ENCODE assay signal across 22 mouse cellular contexts in genomic region chr2:43545665-43546064, GRCm38 (mm10). TPM values are rescaled to one million over a fixed set of nuclear protein-coding genes. Genes with fewer than 3 reads are reported as not detected.
DNase-seq lines count a peak whose midpoint lies in the region; ATAC-seq and TF ChIP-seq lines count a peak whose summit lies in the region.
"Had no signal": no experiment of that assay in that cellular context is flagged by ENCODE, and none has a peak within 500 bp of the region (broad histone marks: within the 10 kb centered on the region; RNA-seq: fewer than 3 reads in every experiment).

No protein-coding gene starts in this region.

- 54% methylated on average over 3 of the region's 3 CpGs for WGBS in lung, adult 2 months
- WGBS in forebrain, embryonic 11.5 days = 82% methylated on average over 3 of the region's 3 CpGs

- H3K9me3 ChIP-seq in forebrain, embryonic 11.5 days (ENCODE audit: control insufficient read depth, low read length) = no peaks in the 10 kb centered on the region
- H3K9me3 ChIP-seq: embryonic facial prominence, embryonic 15.5 days; forebrain, embryonic 10.5 days; forebrain, embryonic 15.5 days; G1E; heart, embryonic 12.5 days; hindbrain, embryonic 15.5 days had no signal

- ATAC-seq in hematopoietic stem cell, adult 5-6 weeks (replicated peaks in 1 of 2; ENCODE audit: insufficient read depth in 1 of 2, low FRiP score in 2 of 2, low TSS enrichment in 1 of 2, low read depth in 1 of 2, poor library complexity in 2 of 2, severe bottlenecking in 2 of 2) = peak; percentile 74 to 79
- ATAC-seq in forebrain, embryonic 11.5 days (replicated peaks; ENCODE audit: low FRiP score) = no peak
- ATAC-seq in CD4-positive, CD25-positive, alpha-beta regulatory T cell, adult 4 months = no peak
- ATAC-seq: activated CD4-positive, CD25-positive, alpha-beta regulatory T cell, adult 4 months; forebrain, embryonic 15.5 days; Patski had no signal

- peak; percentile 29 for DNase-seq in lung, postnatal 25 days (ENCODE audit: low spot score)
- no peak for DNase-seq in lung, adult 2 months
- DNase-seq in forebrain, embryonic 11.5 days (ENCODE audit: low spot score) = no peak
- DNase-seq in gastrocnemius, postnatal 25 days = no peak
- DNase-seq: adrenal gland, postnatal 14 days; cerebellum, adult 2 months; cerebellum, postnatal 10 days; embryo, embryonic 11 days had no signal

- H3K4me2 ChIP-seq in forebrain, embryonic 11.5 days (ENCODE audit: low read depth, low read length, severe bottlenecking) = no peak overlapping the region
- H3K4me2 ChIP-seq: embryonic facial prominence, embryonic 15.5 days; forebrain, embryonic 15.5 days; heart, embryonic 12.5 days; hindbrain, embryonic 15.5 days had no signal

- no peak for TF ChIP-seq POLR2A in lung, adult 2 months (IDR thresholded peaks at IDR 0.05; ENCODE audit: borderline replicate concordance, extremely low read depth, low read depth, low read length)
- no peak for TF ChIP-seq POLR2A in bone marrow macrophage, adult 2 months (IDR thresholded peaks at IDR 0.05; ENCODE audit: borderline replicate concordance, low read depth, low read length)

- peak overlapping the region; percentile 40 for H3K27ac ChIP-seq in bone marrow macrophage, adult 2 months (ENCODE audit: insufficient read depth, low read depth, low read length)
- H3K27ac ChIP-seq in forebrain, embryonic 11.5 days (ENCODE audit: low read depth, low read length) = no peak overlapping the region
- H3K27ac ChIP-seq: embryonic facial prominence, embryonic 15.5 days; forebrain, embryonic 10.5 days; forebrain, embryonic 15.5 days; hindbrain, embryonic 15.5 days had no signal

- no peaks in the 10 kb centered on the region for H3K27me3 ChIP-seq in forebrain, embryonic 11.5 days (ENCODE audit: control insufficient read depth, insufficient read depth, low read length)
- H3K27me3 ChIP-seq: embryonic facial prominence, embryonic 15.5 days; forebrain, embryonic 15.5 days; heart, embryonic 12.5 days; hindbrain, embryonic 15.5 days; Patski had no signal

- no peak overlapping the region for H3K9ac ChIP-seq in forebrain, embryonic 11.5 days (ENCODE audit: low read length)
- H3K9ac ChIP-seq: embryonic facial prominence, embryonic 15.5 days; forebrain, embryonic 15.5 days; heart, embryonic 12.5 days; hindbrain, embryonic 15.5 days had no signal

- no peaks in the 10 kb centered on the region for H3K4me1 ChIP-seq in lung, adult 2 months (ENCODE audit: control insufficient read depth, insufficient read depth, low read length)
- peaks cover 10% of the 10 kb centered on the region for H3K4me1 ChIP-seq in bone marrow macrophage, adult 2 months (ENCODE audit: control insufficient read depth, insufficient read depth, low read length)
- no peaks in the 10 kb centered on the region for H3K4me1 ChIP-seq in forebrain, embryonic 11.5 days (replicated peaks; ENCODE audit: control insufficient read depth, insufficient read depth, low read length)
- H3K4me1 ChIP-seq: embryonic facial prominence, embryonic 15.5 days; forebrain, embryonic 10.5 days; forebrain, embryonic 15.5 days; heart, embryonic 12.5 days; hindbrain, embryonic 15.5 days had no signal

- H3K4me3 ChIP-seq in lung, adult 2 months (replicated peaks; ENCODE audit: extremely low read depth, low read depth, low read length) = no peak overlapping the region
- H3K4me3 ChIP-seq in bone marrow macrophage, adult 2 months (ENCODE audit: insufficient read depth, low read length) = no peak overlapping the region
- H3K4me3 ChIP-seq in forebrain, embryonic 11.5 days (ENCODE audit: low read depth, low read length) = no peak overlapping the region
- H3K4me3 ChIP-seq: embryonic facial prominence, embryonic 15.5 days; erythroblast, embryonic 14.5 days; forebrain, embryonic 10.5 days; forebrain, embryonic 15.5 days; heart, embryonic 12.5 days; hindbrain, embryonic 15.5 days had no signal

- H3K36me3 ChIP-seq in forebrain, embryonic 11.5 days (ENCODE audit: control insufficient read depth, insufficient read depth, low read length) = no peaks in the 10 kb centered on the region
- H3K36me3 ChIP-seq: embryonic facial prominence, embryonic 15.5 days; forebrain, embryonic 10.5 days; forebrain, embryonic 15.5 days; G1E; heart, embryonic 12.5 days; hindbrain, embryonic 15.5 days had no signal

- no peak for TF ChIP-seq CTCF in lung, adult 2 months (IDR thresholded peaks at IDR 0.05; ENCODE audit: insufficient read depth, low read length)
- no peak for TF ChIP-seq CTCF in bone marrow macrophage, adult 2 months (IDR thresholded peaks at IDR 0.05; ENCODE audit: low read depth, low read length)

RNA-seq across cellular contexts. Expression of gene Kynu, which starts 9.5 kb away (rescaled TPM):
- 0.44 and 0.85 TPM in 2 replicates for polyA plus RNA-seq in lung, adult 2 months (2012; rRNA removed)
- 1.6 and 2.7 TPM in 2 replicates for polyA plus RNA-seq in bone marrow macrophage, adult 2 months (2012; ENCODE audit: insufficient read depth, insufficient read length, missing spikeins)
- total RNA-seq in hematopoietic stem cell, adult 5-6 weeks (2017) = 4.2 and 8.1 TPM in 2 replicates
- polyA plus RNA-seq in forebrain, embryonic 11.5 days (2014; fragmentation: Nextera tagmentation; extraction: Ambion mirVana) = 0.83 and 1.1 TPM in 2 replicates
- not detected for total RNA-seq in gastrocnemius, postnatal 25 days (2021)
- polyA plus RNA-seq in CD4-positive, CD25-positive, alpha-beta regulatory T cell, adult 4 months (2017; shearing (Covaris generic)) = under 1 TPM; 0.57 to 1.00 TPM
- total RNA-seq: gastrocnemius, postnatal 4 days; heart, postnatal 25 days had no signal
- polyA plus RNA-seq: erythroblast, embryonic 14.5 days; G1E; heart, embryonic 12.5 days had no signal

Comparison
In these comparisons a context has a peak if more than half of its experiments do, and no peak if none do; other contexts are left out.
1. ATAC-seq: peak in hematopoietic stem cell, adult 5-6 weeks (2 of 2); none in forebrain, embryonic 11.5 days (single experiment) and CD4-positive, CD25-positive, alpha-beta regulatory T cell, adult 4 months (single experiment).